Mouse (Mus musculus) urinary bladder, postnatal 25 days (tissue): ENCODE data around the gene Gm8159.
"Not testable (repeated sequence)": the region's sequence is repeated elsewhere in the genome, so short reads cannot be mapped to it uniquely, and the experiment has no call there.

ENCODE experiments used
- DNase-seq: peaks from one replicate; pipeline ENCODE4 v3.0.0; 2022; ENCODE audit warnings: low spot score

The Gm8159 gene

DNA sequence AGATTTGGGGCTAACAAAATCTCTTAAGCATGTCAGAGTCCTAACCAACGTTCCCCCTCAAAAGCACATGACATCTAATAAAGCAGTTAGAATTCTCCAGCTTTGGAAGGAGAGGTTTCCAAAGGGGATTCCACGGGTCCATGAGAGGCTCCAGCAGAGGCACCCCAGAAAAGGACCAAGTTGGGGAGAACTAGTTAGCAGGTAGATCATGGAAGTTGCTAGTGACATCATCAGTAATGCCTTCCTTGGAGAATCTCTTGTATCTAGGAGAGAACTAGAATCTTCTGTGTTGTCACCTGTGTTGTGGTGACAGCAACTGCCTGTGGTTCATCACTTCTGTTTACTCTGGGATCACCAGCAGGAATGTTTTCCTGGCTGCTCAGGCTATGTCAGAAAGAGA lies at the start of gene Gm8159:
Gene Gm8159, plus strand, starts transcription at position 301 of the 400 bp plus-strand sequence.
- DNase-seq = not testable (repeated sequence)

DNA sequence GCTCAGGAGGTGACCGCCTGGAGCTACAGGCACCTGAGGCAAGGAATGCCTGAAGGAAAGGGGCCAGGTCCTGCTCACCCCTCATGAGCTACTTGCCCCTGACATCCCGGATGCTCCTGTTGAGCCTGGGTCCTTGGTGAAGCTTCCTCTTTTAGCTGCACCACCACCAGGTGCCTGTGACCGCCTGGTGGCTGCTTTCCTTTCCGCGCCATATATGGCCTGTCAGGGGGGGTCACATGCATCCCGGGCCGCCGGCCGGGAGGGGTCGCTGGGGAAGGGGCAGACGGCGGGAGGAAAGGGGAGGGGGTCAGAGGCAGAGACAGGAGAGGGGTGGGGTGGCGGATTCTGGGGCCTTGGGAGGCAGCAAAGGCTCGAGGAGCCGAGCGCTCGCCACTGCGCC lies 17.2 kb downstream of the Gm8159 start:
- DNase-seq = not testable (repeated sequence)

DNA sequence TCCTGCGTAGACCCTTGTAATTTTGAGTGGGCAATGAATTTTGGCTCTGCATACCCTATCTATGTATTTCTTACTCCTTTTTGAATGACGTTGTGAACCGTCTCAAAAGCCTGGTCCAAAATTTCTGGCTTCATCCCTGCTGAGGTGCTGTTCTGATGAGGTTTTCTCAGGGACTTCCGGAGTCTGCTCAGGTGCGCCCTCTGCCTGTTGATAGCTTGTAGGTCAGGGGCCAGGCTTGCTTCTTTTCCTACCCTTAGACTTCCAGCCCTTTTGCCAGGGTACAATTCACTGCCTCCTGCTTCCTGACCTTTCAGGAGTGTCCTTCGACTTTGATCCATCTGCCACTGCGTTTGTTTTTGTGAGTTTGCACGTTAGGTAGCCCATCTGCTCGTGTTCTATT lies 18.2 kb downstream of the Gm8159 start:
- DNase-seq = peak; percentile 5

- not testable (repeated sequence) for DNase-seq
Measured at GRCm38 (mm10) chr14:4663892-4664291, 31.7 kb downstream of the Gm8159 start, which contains the start of gene Gm3239. TSS of gene Gm3239 (plus strand) at chr14:4664192.
